Mouse (Mus musculus) embryo, embryonic 10 days (tissue): Measurements from ENCODE around the gene Bak1.

Experiments used
- DNase-seq: peaks from one replicate; pipeline ENCODE4 v3.0.0-alpha.2; 2015; ENCODE audit warnings: low spot score

Gene Bak1

GRCm38 (mm10) chr17:27028909-27029308 lies at the start of gene Bak1:
Gene Bak1 (minus strand): TSS chr17:27029009.
- DNase-seq = no peak

GRCm38 (mm10) chr17:27078499-27078898 lies 49.7 kb upstream of the Bak1 start:
- DNase-seq = no peak

- DNase-seq = no peak
Measured at GRCm38 (mm10) chr17:27077920-27078319, 49.1 kb upstream of the Bak1 start.

- no peak for DNase-seq
Measured at GRCm38 (mm10) chr17:27077133-27077532, 48.3 kb upstream of the Bak1 start.

GRCm38 (mm10) chr17:27074849-27075745 lies 46.3 kb upstream of the Bak1 start:
- no peak for DNase-seq

GRCm38 (mm10) chr17:27074236-27074635 lies 45.4 kb upstream of the Bak1 start:
- DNase-seq = no peak

GRCm38 (mm10) chr17:27073778-27074177 lies 45.0 kb upstream of the Bak1 start:
- DNase-seq = no peak

- DNase-seq = no peak
Measured at GRCm38 (mm10) chr17:27073126-27073525, 44.3 kb upstream of the Bak1 start.

GRCm38 (mm10) chr17:27072363-27072762 lies 43.6 kb upstream of the Bak1 start:
- DNase-seq = no peak

- DNase-seq = peak; percentile 42
Measured at GRCm38 (mm10) chr17:27071630-27072029, 42.8 kb upstream of the Bak1 start.

- no peak for DNase-seq
Measured at GRCm38 (mm10) chr17:27070913-27071312, 42.1 kb upstream of the Bak1 start.

- DNase-seq = no peak
Measured at GRCm38 (mm10) chr17:27069071-27069470, 40.3 kb upstream of the Bak1 start.

GRCm38 (mm10) chr17:27066065-27066464 lies 37.3 kb upstream of the Bak1 start:
- DNase-seq = no peak

- no peak for DNase-seq
Measured at GRCm38 (mm10) chr17:27064195-27064594, 35.4 kb upstream of the Bak1 start.

GRCm38 (mm10) chr17:27063717-27064116 lies 34.9 kb upstream of the Bak1 start:
- no peak for DNase-seq

GRCm38 (mm10) chr17:27062684-27063083 lies 33.9 kb upstream of the Bak1 start:
- no peak for DNase-seq

- DNase-seq = no peak
Measured at GRCm38 (mm10) chr17:27061727-27062126, 32.9 kb upstream of the Bak1 start.

GRCm38 (mm10) chr17:27060698-27061097 lies 31.9 kb upstream of the Bak1 start:
- no peak for DNase-seq

- no peak for DNase-seq
Measured at GRCm38 (mm10) chr17:27057517-27058055, 28.8 kb upstream of the Bak1 start.

- DNase-seq = peak; percentile 59
Measured at GRCm38 (mm10) chr17:27056812-27057516, 28.2 kb upstream of the Bak1 start, which contains the start of gene Itpr3. Gene Itpr3 (plus strand): TSS chr17:27057304.

- DNase-seq = peak; percentile 77
Measured at GRCm38 (mm10) chr17:27056170-27056569, 27.4 kb upstream of the Bak1 start.

GRCm38 (mm10) chr17:27051514-27051913 lies 22.7 kb upstream of the Bak1 start:
- DNase-seq = no peak

GRCm38 (mm10) chr17:27050853-27051252 lies 22.0 kb upstream of the Bak1 start:
- no peak for DNase-seq
